Mouse (Mus musculus): ENCODE data around the gene Dnajc4. TPM values are rescaled to one million over a fixed set of nuclear protein-coding genes. Genes with fewer than 3 reads are reported as not detected.
A peak's percentile ranks its signal among the peaks of the same experiment; 100 is the strongest.

Dnajc4 gene
- total and polyA plus RNA-seq, 2 experiments from 2014 or later = 58.5 to 75.2 TPM

DNA sequence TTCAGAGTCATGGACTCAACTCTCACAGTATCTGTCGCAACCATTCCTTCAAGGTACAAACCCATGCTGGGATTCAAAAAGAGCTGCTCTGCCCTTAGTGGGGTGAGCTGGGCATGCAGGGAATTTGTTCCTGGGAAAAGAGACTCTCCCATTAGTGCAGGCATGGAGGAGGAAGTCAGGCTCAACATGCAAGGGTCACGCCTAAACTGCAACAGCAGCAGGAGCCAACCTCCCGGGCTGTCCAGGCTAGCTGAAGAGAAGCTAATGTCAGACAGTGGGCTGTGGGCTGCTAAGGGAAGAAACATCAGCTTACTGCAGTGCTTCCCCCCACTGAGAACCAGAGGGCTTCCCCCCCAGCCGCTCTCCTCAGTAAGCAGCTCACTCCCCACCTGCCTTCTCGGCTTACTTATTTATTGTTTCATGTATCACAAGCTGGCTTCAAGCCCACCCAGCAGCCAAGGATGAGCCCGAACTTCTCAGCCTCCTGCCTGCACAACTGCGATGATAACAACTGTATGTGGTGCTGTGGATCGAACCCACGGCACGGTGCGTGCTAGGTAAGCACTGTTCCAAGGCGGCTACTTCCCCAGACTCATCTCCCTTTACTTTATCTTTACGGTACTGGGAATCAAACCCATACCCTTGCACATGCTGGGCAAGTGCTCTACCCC, 20.0 kb downstream of the Dnajc4 start:
- no peak for TF ChIP-seq EP300 (IDR thresholded peaks at IDR 0.05; ENCODE audit: low read depth)
- TF ChIP-seq CTCF (IDR thresholded peaks at IDR 0.05; ENCODE audit: low read depth) = no peak
- no peaks in the 10 kb centered on the region for H3K27me3 ChIP-seq (ENCODE audit: control insufficient read depth, insufficient read depth, low read length)
- no peak overlapping the region for H3K9ac ChIP-seq (replicated peaks; ENCODE audit: low read depth, low read length)
- H3K27ac ChIP-seq (ENCODE audit: low read depth) = no peak overlapping the region
- H3K9me3 ChIP-seq (replicated peaks; ENCODE audit: control insufficient read depth, low read length) = no peaks in the 10 kb centered on the region
- no peak overlapping the region for H3K4me2 ChIP-seq (ENCODE audit: low read depth, low read length)
- peaks cover 21% of the 10 kb centered on the region for H3K4me1 ChIP-seq (ENCODE audit: control insufficient read depth, insufficient read depth)
- WGBS = 79% methylated on average over 13 of the region's 13 CpGs
- H3K4me3 ChIP-seq (ENCODE audit: low read depth, low read length) = no peak overlapping the region
- DNase-seq (ENCODE audit: low spot score) (no peak), ATAC-seq (ENCODE audit: insufficient read depth, low read depth) (no peak)
- H3K36me3 ChIP-seq (replicated peaks; ENCODE audit: control insufficient read depth, insufficient read depth, low read length) = peaks cover 3% of the 10 kb centered on the region

GRCm38 (mm10) chr19:6971644-6972043, 20.7 kb downstream of the Dnajc4 start:
- Histone ChIP-seq H3K9ac (replicated peaks; ENCODE audit: low read depth, low read length) (no peak overlapping the region), H3K36me3 (replicated peaks; ENCODE audit: control insufficient read depth, insufficient read depth, low read length) (no peaks in the 10 kb centered on the region), H3K27me3 (ENCODE audit: control insufficient read depth, insufficient read depth, low read length) (no peaks in the 10 kb centered on the region), H3K9me3 (replicated peaks; ENCODE audit: control insufficient read depth, low read length) (no peaks in the 10 kb centered on the region), H3K4me3 (ENCODE audit: low read depth, low read length) (no peak overlapping the region), H3K4me1 (ENCODE audit: control insufficient read depth, insufficient read depth) (peaks cover 19% of the 10 kb centered on the region), H3K27ac (ENCODE audit: low read depth) (no peak overlapping the region), H3K4me2 (ENCODE audit: low read depth, low read length) (no peak overlapping the region)
- TF ChIP-seq EP300 (IDR thresholded peaks at IDR 0.05; ENCODE audit: low read depth) (no peak), CTCF (IDR thresholded peaks at IDR 0.05; ENCODE audit: low read depth) (no peak)
- 41% methylated on average over 6 of the region's 6 CpGs for WGBS
- ATAC-seq (ENCODE audit: insufficient read depth, low read depth) (no peak), DNase-seq (ENCODE audit: low spot score) (no peak)

- peaks cover 14% of the 10 kb centered on the region; the same call in 1 of the 2 replicates for H3K4me1 ChIP-seq (ENCODE audit: control insufficient read depth, insufficient read depth)
- no peak overlapping the region for H3K9ac ChIP-seq (replicated peaks; ENCODE audit: low read depth, low read length)
- H3K9me3 ChIP-seq (replicated peaks; ENCODE audit: control insufficient read depth, low read length) = no peaks in the 10 kb centered on the region
- H3K27ac ChIP-seq (ENCODE audit: low read depth) = no peak overlapping the region
- peak overlapping the region; percentile 67 for H3K4me3 ChIP-seq (ENCODE audit: low read depth, low read length)
- H3K27me3 ChIP-seq (ENCODE audit: control insufficient read depth, insufficient read depth, low read length) = no peaks in the 10 kb centered on the region
- WGBS = 29% methylated on average over 11 of the region's 11 CpGs
- no peak for DNase-seq (ENCODE audit: low spot score)
- ATAC-seq (ENCODE audit: insufficient read depth, low read depth) = no peak
- H3K36me3 ChIP-seq (replicated peaks; ENCODE audit: control insufficient read depth, insufficient read depth, low read length) = peaks cover 10% of the 10 kb centered on the region
- H3K4me2 ChIP-seq (ENCODE audit: low read depth, low read length) = 0 out of 2 replicates have a peak overlapping the region, but pooled peaks have one; percentile 81
- TF ChIP-seq EP300 (IDR thresholded peaks at IDR 0.05; ENCODE audit: low read depth) (no peak), CTCF (IDR thresholded peaks at IDR 0.05; ENCODE audit: low read depth) (no peak)
Observed at GRCm38 (mm10) chr19:6970460-6971085, 21.8 kb downstream of the Dnajc4 start.

DNA sequence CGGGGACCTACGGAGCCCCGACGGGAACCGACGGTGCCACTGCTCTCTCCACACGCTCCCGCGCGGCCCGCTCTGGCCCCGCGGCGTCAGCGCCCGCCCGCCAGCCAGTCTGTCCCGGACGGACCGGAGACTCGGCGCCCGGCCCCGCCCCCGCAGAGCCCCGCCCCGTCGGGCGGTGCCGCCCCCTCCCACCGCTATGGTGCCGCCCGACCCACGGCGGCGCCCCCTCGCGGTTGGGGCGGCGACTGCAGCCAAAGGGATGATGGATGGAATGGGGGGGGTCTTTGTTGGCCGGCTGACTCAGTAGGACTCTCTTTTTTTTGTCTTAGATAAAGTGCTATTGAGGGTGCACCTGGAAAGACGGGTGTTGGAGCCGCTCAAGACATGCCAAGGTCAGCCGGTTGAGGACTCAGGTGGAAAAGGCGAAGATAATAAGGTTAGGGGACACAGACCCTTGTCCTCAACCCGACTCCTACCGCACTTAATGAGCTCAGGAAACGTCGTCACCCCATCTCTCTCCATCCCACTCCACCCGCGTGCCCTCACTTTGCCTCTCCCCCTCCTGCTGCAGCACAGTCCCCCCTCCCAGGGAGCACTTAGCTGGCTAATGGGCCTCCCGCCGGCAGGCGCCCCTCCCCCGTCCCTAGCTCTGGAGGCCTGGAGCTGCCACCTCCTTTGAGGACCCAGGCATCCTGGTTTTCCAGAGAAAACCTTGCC, 22.5 kb downstream of the Dnajc4 start:
- DNase-seq (ENCODE audit: low spot score) (peak; percentile 45), ATAC-seq (ENCODE audit: insufficient read depth, low read depth) (peak; percentile 66)
- Histone ChIP-seq H3K4me1 (ENCODE audit: control insufficient read depth, insufficient read depth) (peaks cover 14% of the 10 kb centered on the region; the same call in 1 of the 2 replicates), H3K4me3 (ENCODE audit: low read depth, low read length) (peak overlapping the region; percentile 67), H3K9me3 (replicated peaks; ENCODE audit: control insufficient read depth, low read length) (no peaks in the 10 kb centered on the region), H3K27ac (ENCODE audit: low read depth) (no peak overlapping the region), H3K4me2 (ENCODE audit: low read depth, low read length) (peak overlapping the region; percentile 81), H3K9ac (replicated peaks; ENCODE audit: low read depth, low read length) (peak overlapping the region; percentile 56; the same call in 1 of the 2 replicates), H3K36me3 (replicated peaks; ENCODE audit: control insufficient read depth, insufficient read depth, low read length) (peaks cover 17% of the 10 kb centered on the region), H3K27me3 (ENCODE audit: control insufficient read depth, insufficient read depth, low read length) (no peaks in the 10 kb centered on the region)
- 1% methylated on average over 49 of the region's 55 CpGs for WGBS
- TF ChIP-seq EP300 (IDR thresholded peaks at IDR 0.05; ENCODE audit: low read depth) = no peak
- TF ChIP-seq CTCF (IDR thresholded peaks at IDR 0.05; ENCODE audit: low read depth) = peak; percentile 65

GRCm38 (mm10) chr19:6969291-6969664, 23.1 kb downstream of the Dnajc4 start:
- TF ChIP-seq EP300 (IDR thresholded peaks at IDR 0.05; ENCODE audit: low read depth) (no peak), CTCF (IDR thresholded peaks at IDR 0.05; ENCODE audit: low read depth) (no peak)
- Histone ChIP-seq H3K27ac (ENCODE audit: low read depth) (no peak overlapping the region), H3K4me3 (ENCODE audit: low read depth, low read length) (peak overlapping the region; percentile 67), H3K9me3 (replicated peaks; ENCODE audit: control insufficient read depth, low read length) (no peaks in the 10 kb centered on the region), H3K4me2 (ENCODE audit: low read depth, low read length) (peak overlapping the region; percentile 81), H3K27me3 (ENCODE audit: control insufficient read depth, insufficient read depth, low read length) (no peaks in the 10 kb centered on the region), H3K4me1 (ENCODE audit: control insufficient read depth, insufficient read depth) (peaks cover 14% of the 10 kb centered on the region; the same call in 1 of the 2 replicates), H3K9ac (replicated peaks; ENCODE audit: low read depth, low read length) (peak overlapping the region; percentile 56; the same call in 1 of the 2 replicates), H3K36me3 (replicated peaks; ENCODE audit: control insufficient read depth, insufficient read depth, low read length) (peaks cover 23% of the 10 kb centered on the region)
- ATAC-seq (ENCODE audit: insufficient read depth, low read depth) = no peak; the same call in 1 of the 2 replicates
- DNase-seq (ENCODE audit: low spot score) = no peak
- 2% methylated on average over 13 of the region's 20 CpGs for WGBS

All from heart, postnatal 0 days (tissue).